Mouse (Mus musculus) kidney, postnatal 4 days (tissue): ENCODE data around the gene Dixdc1.
A peak's percentile ranks its signal among the peaks of the same experiment; 100 is the strongest.

Source experiments
- DNase-seq, 2 experiments: peaks; one replicate each; pipeline ENCODE4 v3.0.0; 2021; ENCODE audit warnings: mixed read lengths in 2 of 2

Dixdc1 gene

DNA sequence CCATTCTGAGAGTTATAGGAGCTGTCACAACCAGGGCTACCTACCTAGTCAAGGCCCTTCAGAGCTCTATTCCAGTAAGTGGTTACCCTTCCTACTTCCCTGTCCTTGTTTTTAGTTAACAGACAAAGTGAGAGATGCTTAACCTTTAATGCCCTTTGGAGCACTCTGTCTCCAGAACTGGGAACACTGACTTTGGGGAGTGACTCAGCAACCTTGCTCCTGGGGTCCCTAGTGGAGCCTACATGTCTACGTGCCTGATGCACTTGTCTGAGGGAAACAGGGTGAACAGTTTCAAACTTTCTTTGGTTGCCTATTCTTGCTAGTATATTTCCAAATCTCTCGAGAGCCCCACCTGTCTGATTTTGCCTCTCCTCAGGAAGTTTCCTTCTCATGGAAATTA, 3.4 kb upstream of the Dixdc1 start:
- DNase-seq, result no peak

DNA sequence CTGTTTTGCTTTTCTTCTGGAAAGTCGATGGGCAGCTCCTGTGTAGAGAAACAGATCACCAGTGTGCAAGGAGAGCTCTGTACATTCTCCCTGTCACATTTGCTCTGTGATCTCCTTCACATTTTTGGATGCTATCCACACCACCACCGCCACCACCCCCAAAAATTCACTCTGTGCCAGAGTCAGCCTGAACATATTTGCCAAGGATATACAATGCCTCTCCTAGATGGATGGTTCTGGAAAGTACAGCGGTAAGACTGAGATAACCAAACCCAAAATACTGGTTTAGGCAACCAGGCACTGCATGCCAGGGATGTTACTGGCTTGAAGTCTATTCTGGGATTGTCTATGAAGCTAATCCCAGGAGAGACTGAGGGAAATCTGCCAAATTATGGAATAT, 2.9 kb upstream of the Dixdc1 start:
- DNase-seq, result no peak

DNA sequence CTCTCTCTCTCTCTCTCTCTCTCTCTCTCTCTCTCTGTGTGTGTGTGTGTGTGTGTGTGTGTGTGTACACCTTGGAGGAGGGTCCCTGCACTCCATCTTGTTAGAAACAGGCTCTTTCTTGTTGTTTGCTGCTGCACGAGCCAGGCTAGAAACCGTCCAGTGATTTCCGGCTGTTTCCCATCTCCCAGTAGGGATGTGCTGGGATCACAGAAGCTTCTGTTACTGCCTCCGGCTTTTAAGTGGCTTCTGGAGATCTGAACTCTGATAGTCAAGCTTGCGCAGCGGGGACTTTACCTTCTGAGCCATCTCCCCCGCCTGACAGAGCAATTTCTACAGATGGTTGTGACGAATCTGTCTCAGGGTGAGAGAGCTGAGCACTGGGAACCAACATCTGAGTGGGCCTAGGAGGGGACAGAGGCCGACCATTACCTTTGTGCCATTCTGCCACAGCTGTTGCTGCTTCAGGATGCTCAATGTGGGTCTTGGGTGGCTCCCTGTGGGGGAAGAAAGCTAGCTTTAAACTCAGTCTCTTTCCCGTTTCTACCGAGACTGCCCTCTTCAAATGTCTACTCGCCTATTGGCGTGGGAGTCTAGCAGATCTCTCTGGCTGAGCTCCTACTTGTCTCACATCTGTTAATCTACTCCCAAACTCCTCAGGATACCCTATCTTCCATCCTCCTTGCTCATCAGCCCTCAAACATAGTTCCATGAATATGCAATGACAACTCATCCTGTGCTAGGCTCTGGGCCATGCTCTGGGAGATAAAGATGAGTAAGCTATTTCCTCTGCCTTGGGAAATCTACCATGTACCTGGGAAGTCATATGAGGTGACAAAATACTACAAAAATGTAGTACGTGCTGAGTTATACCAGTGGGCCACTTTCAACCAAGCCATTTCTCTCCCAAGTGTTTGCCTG, 1.8 kb upstream of the Dixdc1 start:
- DNase-seq, result no peak

DNA sequence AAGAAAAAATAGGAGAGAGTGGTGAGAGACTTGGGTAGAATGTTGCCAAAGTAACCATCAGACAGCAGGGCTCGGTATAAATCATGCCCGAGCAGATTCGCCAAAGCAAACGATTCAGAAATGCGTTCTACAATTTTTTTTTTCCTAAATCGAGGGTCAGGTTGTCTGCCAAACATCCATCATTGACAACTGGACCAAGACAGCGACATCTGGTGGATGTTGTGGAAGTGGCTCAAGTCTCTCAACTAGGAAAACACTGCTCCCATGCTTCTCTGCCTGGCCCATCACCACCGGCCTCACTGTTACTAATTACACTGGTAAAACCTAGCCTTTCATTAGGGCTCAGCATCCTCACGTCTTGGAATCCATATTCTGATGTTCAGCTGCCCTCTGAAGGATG, 4.3 kb downstream of the Dixdc1 start:
- peak; percentile 66 to 74 for DNase-seq

DNA sequence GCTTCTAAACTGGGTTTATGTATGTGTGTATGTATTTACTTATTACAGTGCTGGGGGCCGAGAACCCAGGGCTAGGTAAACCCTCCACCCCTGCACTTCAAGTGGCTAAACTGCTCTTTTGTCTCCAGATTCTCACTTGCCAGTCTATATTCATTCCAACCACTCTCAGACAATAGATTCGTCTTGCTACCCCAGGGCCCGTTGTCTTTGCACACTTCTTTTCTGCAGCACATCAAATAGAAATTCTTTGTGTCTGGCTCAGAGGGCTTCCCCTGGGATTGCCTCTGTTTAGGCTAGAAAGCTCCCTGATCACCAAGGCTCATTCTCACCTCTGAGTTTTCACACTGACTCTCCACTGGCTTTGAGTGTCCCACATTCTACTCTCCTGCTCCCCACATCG, 6.8 kb downstream of the Dixdc1 start:
- DNase-seq, result no peak

DNA sequence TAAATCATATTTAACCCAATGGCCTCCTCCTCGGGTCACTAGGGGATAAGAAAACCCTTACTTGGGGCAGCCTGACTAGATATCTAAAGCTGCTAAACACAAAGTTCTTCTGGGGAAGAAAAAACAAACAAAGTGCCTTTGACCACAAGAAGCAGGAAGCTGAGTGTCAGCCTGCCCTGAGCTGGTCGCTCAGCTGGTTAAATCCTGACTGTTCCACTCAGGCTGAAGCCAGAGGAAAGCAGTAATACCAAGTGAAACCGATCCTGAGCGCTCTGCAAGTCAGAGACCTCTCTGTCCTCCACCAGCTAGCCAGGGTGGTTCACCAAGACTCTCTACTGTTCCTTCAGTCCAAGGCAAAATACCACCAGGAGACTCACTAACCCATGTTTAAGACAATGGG, 9.7 kb downstream of the Dixdc1 start:
- peak in 1 of 2 experiments; percentile 26 for DNase-seq

DNA sequence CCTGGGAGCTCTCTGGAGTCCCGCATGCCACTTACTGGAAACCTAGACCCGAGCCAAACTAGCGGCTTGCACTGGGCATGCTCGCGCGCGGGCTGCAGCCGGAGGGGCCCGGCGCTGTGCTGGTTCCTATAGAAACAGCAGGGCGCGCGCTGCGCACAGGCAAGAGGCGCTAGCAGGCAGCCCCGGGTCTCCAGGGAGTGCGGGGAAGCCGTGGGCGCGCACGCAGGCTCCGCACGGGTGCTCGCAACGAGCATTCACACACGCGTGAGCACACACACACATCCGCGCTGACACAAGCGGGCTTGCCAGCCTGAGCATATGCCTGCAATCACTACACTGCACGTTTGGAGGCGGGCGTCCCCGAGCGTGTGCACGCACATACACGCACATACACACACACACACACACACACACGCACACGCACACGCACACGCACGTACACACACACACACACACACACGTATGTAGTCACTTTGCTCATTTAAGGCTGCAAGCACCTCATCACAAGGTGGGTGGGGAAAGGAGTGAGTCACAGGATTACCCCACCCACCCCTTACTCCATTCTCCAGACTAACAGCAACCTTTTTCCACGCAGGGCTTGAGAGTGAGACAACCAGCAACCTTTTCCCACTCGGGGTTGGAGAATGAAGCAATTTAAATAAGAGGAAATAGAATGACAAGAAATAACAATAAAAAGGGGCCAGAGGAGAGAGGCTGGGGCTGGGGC, 11.2 kb downstream of the Dixdc1 start:
- DNase-seq, result peak; percentile 83 to 89

DNA sequence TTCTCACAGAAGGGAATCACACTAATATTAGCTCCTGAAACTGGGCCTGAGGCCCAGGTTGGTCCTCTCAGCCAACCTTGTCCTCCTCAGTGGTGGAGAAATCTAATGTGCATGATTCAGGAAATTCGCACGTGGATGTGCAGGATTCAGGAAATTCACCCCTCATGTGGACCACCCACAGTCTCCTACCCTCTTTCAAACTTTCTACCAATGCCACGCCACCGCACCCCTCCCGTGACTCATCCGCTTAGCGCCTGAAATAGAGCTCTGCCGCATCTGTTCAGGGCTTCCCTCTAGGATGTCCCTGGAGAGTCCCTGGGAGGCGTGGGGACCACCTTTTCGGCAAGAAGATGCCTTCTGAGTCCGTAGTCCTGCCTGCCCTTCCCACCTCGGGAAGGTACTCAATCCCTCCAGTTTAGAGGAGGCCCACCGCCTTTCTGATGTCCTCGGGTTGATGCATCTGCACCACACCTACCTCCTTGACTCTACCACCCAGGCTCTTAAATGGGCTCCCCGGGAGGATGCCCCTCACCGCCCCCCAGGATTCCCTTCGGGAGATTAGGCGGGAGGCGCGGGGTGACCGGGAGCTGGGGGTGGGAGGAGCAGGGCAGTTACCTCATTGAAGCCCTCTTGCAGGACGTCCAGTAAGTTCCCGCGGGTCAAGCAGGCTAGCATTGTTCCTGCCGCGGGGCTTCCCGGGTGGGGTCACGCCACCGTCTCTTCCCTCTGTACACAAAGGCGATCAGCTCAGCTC, 12.0 kb downstream of the Dixdc1 start:
- DNase-seq, result no peak

DNA sequence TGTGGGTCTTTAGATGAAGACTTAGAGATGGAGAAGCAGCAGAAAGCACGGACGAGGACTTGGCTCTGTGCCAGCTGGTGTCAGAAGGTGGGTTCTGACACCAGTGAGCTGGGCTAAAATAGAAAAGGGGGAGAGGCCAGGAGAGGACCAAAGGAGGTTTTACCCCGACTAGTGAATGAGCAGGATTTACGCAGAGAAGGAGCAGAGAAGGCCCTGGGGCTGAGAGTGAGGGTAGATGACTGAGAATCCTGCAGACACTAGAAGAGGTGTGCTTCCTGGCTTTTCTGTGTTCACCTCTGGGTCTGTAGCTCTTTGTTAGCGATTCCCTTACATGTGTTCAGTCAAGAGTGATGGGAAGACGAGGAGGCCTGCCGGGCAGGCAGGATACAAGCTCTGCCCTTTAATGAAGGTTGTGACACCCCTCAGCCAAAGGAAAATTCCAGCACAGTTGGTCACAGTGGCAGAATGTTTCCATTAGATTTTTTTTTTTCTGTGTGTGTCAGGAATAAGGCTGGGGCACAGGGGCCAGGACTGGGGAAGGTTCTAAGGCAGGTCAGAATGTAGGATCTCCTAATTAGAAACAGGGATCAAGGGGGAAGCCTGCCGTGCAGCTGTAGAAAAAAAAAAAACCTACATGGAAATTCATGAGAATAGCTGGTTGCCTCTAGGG, 13.3 kb downstream of the Dixdc1 start:
- no peak for DNase-seq

DNA sequence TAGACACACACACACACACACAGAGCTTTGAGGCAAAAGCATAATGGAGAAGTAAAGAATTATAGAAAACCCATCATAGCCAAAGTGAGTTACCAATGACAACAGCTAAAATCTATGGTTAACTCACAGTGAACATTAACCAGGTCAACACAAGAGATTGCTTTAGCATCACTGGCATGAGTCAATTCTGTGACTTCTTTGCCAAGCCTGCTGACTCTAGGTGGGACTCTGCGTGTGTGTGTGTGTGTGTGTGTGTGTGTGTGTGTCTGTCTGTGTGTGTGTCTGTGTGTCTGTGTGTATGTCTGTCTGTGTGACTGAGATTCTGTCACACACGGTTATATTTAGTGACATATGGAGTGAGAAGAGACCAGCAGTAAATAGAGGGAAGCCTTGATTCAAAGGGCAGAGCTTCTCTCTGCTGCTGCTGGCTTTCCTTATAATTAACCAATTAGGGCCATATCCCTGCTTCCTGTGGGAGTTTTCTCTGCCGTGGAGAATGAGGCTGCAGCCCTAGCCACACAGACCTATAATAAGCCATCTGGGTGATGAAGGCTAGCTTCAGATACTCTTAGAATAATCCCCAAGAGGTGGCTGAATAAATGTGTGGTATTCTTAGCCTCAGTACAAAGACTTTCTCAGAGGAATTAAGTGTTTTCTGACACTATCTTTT, 14.5 kb downstream of the Dixdc1 start:
- no peak for DNase-seq

DNA sequence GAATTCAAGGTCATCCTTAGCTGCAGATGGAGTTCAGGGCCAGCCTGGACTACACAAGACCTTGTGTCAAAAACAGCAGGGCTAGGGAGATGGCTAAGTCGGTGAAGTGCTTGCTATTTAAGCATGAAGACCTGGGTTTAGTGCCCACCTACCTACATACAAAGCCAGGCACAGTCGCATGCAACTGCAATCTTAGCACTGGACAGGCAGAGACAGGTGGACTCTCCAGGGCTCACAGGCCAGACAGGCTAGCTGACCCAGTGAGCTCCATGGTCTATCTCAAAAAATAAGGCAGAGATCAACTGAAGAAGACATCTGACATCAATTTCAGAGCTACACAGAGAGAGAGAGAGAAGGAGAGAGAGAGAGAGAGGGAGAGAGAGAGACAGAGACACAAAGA, 15.2 kb downstream of the Dixdc1 start:
- DNase-seq, result no peak

DNA sequence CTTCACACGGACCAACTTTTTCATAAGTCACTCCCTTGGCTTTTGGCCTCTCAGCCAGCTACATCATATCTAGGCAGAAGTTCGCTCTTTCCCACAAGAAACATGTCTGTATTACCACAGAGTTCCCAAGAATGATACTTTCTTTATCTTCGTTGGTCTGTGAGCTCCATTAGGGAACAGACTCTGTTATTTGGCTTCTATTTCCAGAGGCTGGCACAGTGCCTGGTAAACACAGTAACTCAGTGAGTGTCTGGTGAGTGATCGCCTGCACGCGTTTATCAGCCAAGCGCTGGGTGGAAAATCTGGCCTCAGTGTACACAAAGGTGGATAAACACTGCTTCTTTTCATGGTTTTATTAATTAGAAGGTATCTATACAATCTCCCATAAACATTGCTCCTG, 15.9 kb downstream of the Dixdc1 start:
- peak; percentile 61 to 70 for DNase-seq

DNA sequence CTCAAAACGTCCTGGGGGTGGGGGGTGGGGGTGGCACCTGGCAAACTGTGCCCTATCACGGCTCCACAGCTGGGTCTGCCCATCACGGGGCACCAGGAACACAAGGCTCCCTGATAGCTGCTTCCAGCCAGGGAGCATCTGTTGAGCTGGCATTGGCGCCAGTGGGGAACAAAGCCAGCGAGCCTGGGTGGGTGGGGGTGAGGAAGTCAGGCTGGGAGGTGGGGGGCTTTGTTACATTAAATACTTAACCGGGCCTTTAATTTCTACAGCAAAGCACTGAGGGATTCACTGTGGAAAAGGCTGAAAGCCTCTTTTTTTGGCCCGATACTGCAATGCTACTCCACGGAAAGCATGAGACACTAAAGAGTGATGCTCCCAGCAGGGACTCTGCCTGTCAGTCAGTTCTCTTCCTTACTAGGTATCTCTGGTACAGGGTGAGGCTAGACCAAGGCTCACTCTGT, 16.8 kb downstream of the Dixdc1 start:
- DNase-seq, result no peak

DNA sequence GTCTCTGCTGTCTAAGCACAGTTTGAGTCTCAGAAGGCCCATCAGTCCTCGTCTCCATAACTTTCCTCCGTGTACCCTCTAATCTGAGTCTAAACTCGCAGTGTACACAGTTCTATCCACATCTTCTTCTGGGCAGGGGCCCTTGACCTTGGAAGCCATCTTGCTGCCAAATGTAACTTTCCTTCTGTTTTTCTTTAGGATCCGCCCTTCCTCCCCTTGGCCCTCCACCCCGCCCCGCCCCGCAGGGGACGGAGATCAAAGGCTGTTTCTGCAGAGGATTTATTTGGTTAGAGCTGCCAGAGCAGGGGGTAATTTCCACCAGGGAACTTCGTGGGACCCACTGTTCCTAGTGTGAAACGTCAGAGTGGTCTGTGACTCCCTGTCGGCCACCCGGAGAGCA, 18.3 kb downstream of the Dixdc1 start:
- peak in 1 of 2 experiments; percentile 45 for DNase-seq

DNA sequence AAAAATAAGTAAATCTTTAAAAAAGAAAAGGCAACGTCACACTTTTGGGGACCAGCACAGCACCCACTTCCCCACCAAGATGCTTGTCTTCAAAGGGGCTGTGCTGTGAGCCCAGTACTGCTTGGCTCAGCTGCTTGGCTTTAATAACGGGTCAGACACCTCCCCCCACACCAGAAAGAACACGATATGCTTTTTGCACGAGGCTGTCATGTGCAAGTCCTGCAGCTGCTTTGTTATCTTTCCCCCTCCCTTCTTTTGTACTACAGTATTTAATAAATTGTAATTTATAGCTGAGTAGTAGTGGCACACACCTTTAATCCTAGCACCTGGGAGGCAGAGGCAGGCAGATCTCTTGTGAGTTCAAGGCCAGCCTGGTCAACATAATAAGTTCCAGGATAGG, 20.4 kb downstream of the Dixdc1 start:
- no peak for DNase-seq

DNA sequence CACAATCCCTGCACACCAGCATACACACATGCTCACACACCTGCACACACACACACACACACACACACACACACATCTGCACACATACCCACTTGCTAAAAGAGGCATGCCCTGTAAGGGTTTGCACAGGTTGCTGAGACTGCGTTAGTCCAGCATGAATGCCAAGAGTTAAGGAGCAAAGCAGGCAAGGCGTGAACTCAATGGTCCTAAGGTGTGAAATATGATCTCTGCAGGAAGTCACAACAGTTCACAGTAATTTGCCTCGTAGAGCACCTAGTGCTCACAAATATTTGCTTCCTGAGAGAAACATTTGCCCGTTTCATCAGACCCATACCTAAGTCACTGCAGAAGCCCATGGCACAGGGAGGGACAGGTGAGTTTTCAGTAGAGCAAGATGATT, 25.1 kb downstream of the Dixdc1 start:
- no peak for DNase-seq

DNA sequence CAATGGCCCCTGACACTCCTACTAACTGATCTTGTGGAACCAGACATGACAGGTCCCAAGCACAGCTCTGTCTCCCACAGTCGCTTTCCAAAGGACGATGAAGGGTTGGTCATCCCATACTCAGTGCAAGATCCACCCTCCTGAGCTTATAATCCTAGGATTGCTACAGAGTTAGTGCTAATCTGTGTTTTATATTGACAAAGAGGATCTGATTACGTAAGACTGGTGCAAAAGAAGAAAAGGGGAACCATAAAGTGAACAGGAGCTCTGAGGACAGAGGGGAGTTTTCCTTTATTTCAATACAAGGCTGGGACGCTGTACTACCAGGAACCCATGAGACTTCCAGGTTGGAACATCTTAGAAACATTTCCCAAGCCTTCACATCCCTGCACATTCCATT, 28.0 kb downstream of the Dixdc1 start:
- DNase-seq, result no peak

DNA sequence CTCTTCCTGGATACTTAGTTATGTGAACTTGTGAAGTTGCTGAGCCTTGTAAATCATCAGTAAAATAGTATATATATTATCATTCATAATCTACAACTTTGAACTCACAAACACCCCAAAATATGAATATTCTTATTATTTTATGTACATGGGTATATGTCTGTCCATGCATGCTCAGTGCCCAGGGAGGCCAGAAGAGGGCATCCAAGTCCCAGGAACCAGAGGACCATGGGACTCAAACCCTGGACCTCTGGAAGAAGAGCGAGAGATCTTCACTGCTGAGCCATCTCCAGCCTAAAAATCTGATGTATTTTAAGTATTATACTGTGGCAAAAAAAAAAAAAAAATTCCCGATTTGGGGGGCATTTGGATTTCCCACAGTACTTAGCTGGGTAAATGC, 30.2 kb downstream of the Dixdc1 start:
- peak; percentile 66 for DNase-seq

DNA sequence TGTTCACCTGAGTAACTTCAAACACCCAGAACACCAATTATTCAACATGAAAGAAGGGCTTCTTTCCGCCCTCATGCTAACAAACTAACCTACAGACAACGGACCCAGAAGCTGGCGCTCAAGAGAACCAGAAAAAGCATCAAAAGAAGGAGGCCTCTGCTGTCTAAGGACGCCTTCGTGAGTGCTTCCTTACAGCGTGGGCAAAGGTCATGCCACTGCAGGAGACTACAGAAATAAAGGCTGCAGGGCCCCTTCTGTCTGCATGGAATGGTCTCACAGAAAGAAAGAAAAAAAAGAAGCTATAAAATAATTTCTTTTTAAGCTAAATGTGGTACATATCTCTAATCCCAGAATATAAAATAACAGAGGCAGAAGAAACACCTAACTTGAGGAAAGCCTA, 34.4 kb downstream of the Dixdc1 start:
- no peak for DNase-seq

DNA sequence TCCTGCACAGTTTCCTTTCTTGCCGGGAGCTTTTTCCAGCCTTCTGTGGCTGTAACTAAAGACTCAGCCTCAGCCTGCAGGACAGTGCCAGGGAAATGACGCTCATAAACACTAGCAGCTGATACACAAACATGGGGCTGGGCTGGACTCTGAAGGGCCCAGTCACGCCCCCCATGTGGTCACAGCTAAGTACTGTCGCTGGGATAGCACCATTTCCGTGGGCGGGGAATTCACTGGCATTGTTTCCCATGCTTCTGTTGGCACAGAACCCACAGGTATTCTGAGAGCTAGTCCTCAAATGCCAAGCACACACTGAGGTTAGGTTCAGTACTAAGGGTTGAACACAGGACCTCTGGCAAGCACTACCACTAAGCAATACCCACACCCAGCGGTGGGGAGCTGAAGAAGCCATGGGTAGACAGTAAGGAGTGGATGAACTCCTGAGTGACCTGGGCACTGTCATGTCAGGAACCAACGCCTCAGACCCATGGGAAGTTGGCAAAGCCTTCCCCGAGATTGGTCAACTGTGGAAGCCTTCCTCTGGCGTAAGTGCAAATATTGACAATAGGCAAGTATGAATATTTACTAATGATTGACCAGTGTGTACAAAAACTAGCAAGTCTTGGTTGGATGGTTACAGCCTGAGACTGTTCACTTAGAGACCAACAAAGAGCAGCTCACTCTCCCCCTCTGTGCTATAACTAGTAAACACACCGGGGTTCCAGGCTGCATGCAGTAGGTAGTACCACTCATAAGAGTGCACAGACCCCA, 38.2 kb downstream of the Dixdc1 start:
- DNase-seq, result peak; percentile 56 to 67
